Mouse (Mus musculus) embryonic fibroblast, embryonic 13.5 days (primary cell): Measurements from ENCODE around the gene Lef1.

Source experiments
- CTCF ChIP-seq: IDR thresholded peaks from 2 replicates; pipeline ENCODE4 v1.5.1; 2011; ENCODE audit warnings: mild to moderate bottlenecking, control low read depth, low read length, moderate library complexity, borderline replicate concordance; ENCODE audit not compliant: insufficient read depth
- POLR2A ChIP-seq: IDR thresholded peaks from 2 replicates; pipeline ENCODE4 v1.6.1; 2011; ENCODE audit warnings: low read depth, mild to moderate bottlenecking, control low read depth, low read length, moderate library complexity

- TF ChIP-seq CTCF (no peak), POLR2A (no peak)
Measured at GRCm38 (mm10) chr3:131208265-131208891, 98.1 kb downstream of the Lef1 start.
